In the genomic region with DNA sequence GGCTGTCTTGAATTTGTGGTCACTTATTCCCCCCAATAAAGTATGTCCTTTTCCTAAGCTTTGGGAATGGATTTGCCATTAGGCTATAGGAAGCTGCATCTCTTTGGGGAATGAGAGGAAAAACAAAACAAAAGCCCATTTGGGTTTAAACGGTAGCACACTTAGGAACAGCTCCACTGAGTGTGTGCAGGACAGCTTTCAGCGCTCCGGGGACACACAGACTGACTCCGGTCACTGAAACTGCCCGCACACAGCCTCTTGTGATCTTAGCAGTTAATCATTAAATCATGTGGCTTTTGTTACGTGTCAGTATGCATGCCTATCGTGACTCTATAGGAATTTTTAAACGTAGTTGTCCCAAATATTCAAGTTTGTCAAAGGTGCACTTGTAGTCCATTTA, we compare ENCODE assay signal across 10 mouse cellular contexts. TPM values are rescaled to one million over a fixed set of nuclear protein-coding genes. Genes with fewer than 3 reads are reported as not detected.
DNase-seq lines count a peak whose midpoint lies in the region; ATAC-seq and TF ChIP-seq lines count a peak whose summit lies in the region.
"Had no signal": no experiment of that assay in that cellular context is flagged by ENCODE, and none has a peak within 500 bp of the region (broad histone marks: within the 10 kb centered on the region; RNA-seq: fewer than 3 reads in every experiment).

No protein-coding gene starts in this region.

- WGBS in kidney, adult 2 months = 24% methylated on average over 8 of the region's 8 CpGs
- WGBS in forebrain, postnatal 0 days = 39% methylated on average over 8 of the region's 8 CpGs
- 73% methylated on average over 8 of the region's 8 CpGs for WGBS in liver, embryonic 13.5 days (ENCODE audit: insufficient replicate concordance)

- H3K27ac ChIP-seq in kidney, adult 2 months (ENCODE audit: insufficient read depth, low read depth, low read length) = no peak overlapping the region
- peak overlapping the region; percentile 85 for H3K27ac ChIP-seq in forebrain, postnatal 0 days (ENCODE audit: low read depth, low read length)
- H3K27ac ChIP-seq in liver, embryonic 13.5 days = no peak overlapping the region
- H3K27ac ChIP-seq: embryonic facial prominence, embryonic 13.5 days had no signal

- TF ChIP-seq CTCF in kidney, adult 2 months (conservative IDR thresholded peaks at IDR 0.05; ENCODE audit: insufficient read depth, insufficient read length, low read depth, low read length) = no peak
- TF ChIP-seq CTCF in forebrain, postnatal 0 days (IDR thresholded peaks at IDR 0.05; ENCODE audit: low read depth) = no peak

- H3K4me2 ChIP-seq in forebrain, postnatal 0 days (ENCODE audit: low read depth) = peak overlapping the region; percentile 40
- no peak overlapping the region for H3K4me2 ChIP-seq in liver, embryonic 13.5 days
- H3K4me2 ChIP-seq: embryonic facial prominence, embryonic 13.5 days; heart, embryonic 12.5 days had no signal

- H3K4me1 ChIP-seq in kidney, adult 2 months (ENCODE audit: control insufficient read depth, insufficient read depth, low read length) = peaks cover 3% of the 10 kb centered on the region; the same call in 1 of the 2 replicates
- peaks cover 7% of the 10 kb centered on the region for H3K4me1 ChIP-seq in forebrain, postnatal 0 days (ENCODE audit: insufficient read depth)
- no peaks in the 10 kb centered on the region for H3K4me1 ChIP-seq in liver, embryonic 13.5 days (replicated peaks)
- H3K4me1 ChIP-seq: heart, embryonic 12.5 days had no signal

- H3K27me3 ChIP-seq in kidney, adult 2 months (replicated peaks; ENCODE audit: control insufficient read depth, insufficient read depth, low read length) = no peaks in the 10 kb centered on the region
- no peaks in the 10 kb centered on the region for H3K27me3 ChIP-seq in forebrain, postnatal 0 days (ENCODE audit: insufficient read depth, low read length)
- H3K27me3 ChIP-seq in liver, embryonic 13.5 days = no peaks in the 10 kb centered on the region
- H3K27me3 ChIP-seq: heart, embryonic 12.5 days had no signal

- H3K9me3 ChIP-seq in forebrain, postnatal 0 days (ENCODE audit: low read length) = no peaks in the 10 kb centered on the region
- H3K9me3 ChIP-seq in liver, embryonic 13.5 days (replicated peaks) = no peaks in the 10 kb centered on the region
- H3K9me3 ChIP-seq: embryonic facial prominence, embryonic 13.5 days; heart, embryonic 12.5 days had no signal

- H3K36me3 ChIP-seq in kidney, adult 2 months (ENCODE audit: control insufficient read depth, insufficient read depth, low read length) = peaks cover under 1% of the 10 kb centered on the region; the same call in 1 of the 2 replicates
- H3K36me3 ChIP-seq in forebrain, postnatal 0 days (ENCODE audit: insufficient read depth) = no peaks in the 10 kb centered on the region
- no peaks in the 10 kb centered on the region for H3K36me3 ChIP-seq in liver, embryonic 13.5 days
- H3K36me3 ChIP-seq: embryonic facial prominence, embryonic 13.5 days had no signal

- H3K4me3 ChIP-seq in kidney, adult 2 months (ENCODE audit: insufficient read depth, low read depth, low read length) = no peak overlapping the region
- H3K4me3 ChIP-seq in forebrain, postnatal 0 days (ENCODE audit: low read depth, low read length) = no peak overlapping the region
- no peak overlapping the region for H3K4me3 ChIP-seq in liver, embryonic 13.5 days (replicated peaks)
- H3K4me3 ChIP-seq: embryonic facial prominence, embryonic 13.5 days; heart, embryonic 12.5 days had no signal

- TF ChIP-seq POLR2A in kidney, adult 2 months (IDR thresholded peaks at IDR 0.05; ENCODE audit: low read depth, low read length) = no peak

- H3K9ac ChIP-seq in forebrain, postnatal 0 days = peak overlapping the region; percentile 53
- H3K9ac ChIP-seq in liver, embryonic 13.5 days = no peak overlapping the region
- H3K9ac ChIP-seq: embryonic facial prominence, embryonic 13.5 days; heart, embryonic 12.5 days had no signal

- ATAC-seq in forebrain, postnatal 0 days = no peak
- ATAC-seq in liver, embryonic 13.5 days (ENCODE audit: low read depth) = peak; percentile 45; the same call in 1 of the 2 replicates
- ATAC-seq: hindbrain, embryonic 16.5 days had no signal

- DNase-seq in kidney, adult 2 months = peak; percentile 60
- no peak for DNase-seq in kidney, adult 18-20 months
- peak; percentile 47 to 58 for DNase-seq in cerebellum, postnatal 10 days
- no peak for DNase-seq in forebrain, postnatal 0 days
- no peak for DNase-seq in liver, embryonic 13.5 days
- no peak for DNase-seq in thymus, postnatal 25 days
- DNase-seq in left cerebral cortex, postnatal 36 days (ENCODE audit: low spot score in 2 of 2) = no peak

- intact Hi-C loops in left cerebral cortex, postnatal 36 days (cut with DNase I) = no loop called here

RNA-seq across cellular contexts. Expression of gene Zbtb18, which starts 11.7 kb away (rescaled TPM):
- polyA plus RNA-seq in kidney, adult 2 months (2012; rRNA removed) = 9.2 and 12.7 TPM in 2 replicates
- total RNA-seq in forebrain, postnatal 0 days (2014; rRNA removed) = 301 and 445 TPM in 2 replicates
- 88.6 and 138 TPM in 2 replicates for polyA plus RNA-seq in forebrain, postnatal 0 days (2015; fragmentation: Nextera tagmentation; extraction: Ambion mirVana)
- polyA plus RNA-seq in liver, embryonic 13.5 days (2015; fragmentation: Nextera tagmentation; extraction: Ambion mirVana) = 0.41 and 0.82 TPM in 2 replicates
- 100 to 1,000 TPM; 354 to 392 TPM for total RNA-seq in left cerebral cortex, postnatal 36 days (2021)

Comparison
In these comparisons a context has a peak if more than half of its experiments do, and no peak if none do; other contexts are left out.
1. DNase-seq: peak in kidney, adult 2 months (single experiment) and cerebellum, postnatal 10 days (2 of 2); none in kidney, adult 18-20 months (single experiment), forebrain, postnatal 0 days (single experiment), liver, embryonic 13.5 days (single experiment), thymus, postnatal 25 days (single experiment) and left cerebral cortex, postnatal 36 days (0 of 2).